Mouse (Mus musculus) ES-CJ7 (cell line): ENCODE results near the gene Cdkal1.

ENCODE experiments used
- DNase-seq: peaks from one replicate; pipeline ENCODE4 v3.0.0; 2011; ENCODE audit warnings: low read depth, low spot score

The Cdkal1 gene

GRCm38 (mm10) chr13:29414470-29414869 is 441.0 kb downstream of the Cdkal1 start:
- no peak for DNase-seq

- DNase-seq, result no peak
These were observed 444.3 kb downstream of the Cdkal1 start for GRCm38 (mm10) chr13:29411176-29411575.

- DNase-seq, result no peak
These were observed 447.9 kb downstream of the Cdkal1 start for GRCm38 (mm10) chr13:29407619-29408018.

GRCm38 (mm10) chr13:29405316-29405715 is 450.2 kb downstream of the Cdkal1 start:
- DNase-seq, result no peak

- no peak for DNase-seq
These were observed 452.3 kb downstream of the Cdkal1 start for GRCm38 (mm10) chr13:29403217-29403616.

GRCm38 (mm10) chr13:29402526-29403040 is 452.9 kb downstream of the Cdkal1 start:
- no peak for DNase-seq

GRCm38 (mm10) chr13:29399908-29400307 is 455.6 kb downstream of the Cdkal1 start:
- no peak for DNase-seq

GRCm38 (mm10) chr13:29398456-29398855 is 457.0 kb downstream of the Cdkal1 start:
- no peak for DNase-seq

- no peak for DNase-seq
These were observed 459.8 kb downstream of the Cdkal1 start for GRCm38 (mm10) chr13:29395694-29396093.

- DNase-seq, result no peak
These were observed 465.4 kb downstream of the Cdkal1 start for GRCm38 (mm10) chr13:29390025-29390424.

- no peak for DNase-seq
These were observed 466.6 kb downstream of the Cdkal1 start for GRCm38 (mm10) chr13:29388918-29389317.

- DNase-seq, result no peak
These were observed 477.9 kb downstream of the Cdkal1 start for GRCm38 (mm10) chr13:29377572-29377971.

- no peak for DNase-seq
These were observed 483.6 kb downstream of the Cdkal1 start for GRCm38 (mm10) chr13:29371916-29372315.

- no peak for DNase-seq
These were observed 484.1 kb downstream of the Cdkal1 start for GRCm38 (mm10) chr13:29371466-29371771.

- DNase-seq, result peak; percentile 83
These were observed 484.6 kb downstream of the Cdkal1 start for GRCm38 (mm10) chr13:29370731-29371465.

GRCm38 (mm10) chr13:29368806-29369205 is 486.7 kb downstream of the Cdkal1 start:
- DNase-seq, result peak; percentile 39

GRCm38 (mm10) chr13:29364901-29365625 is 490.4 kb downstream of the Cdkal1 start:
- DNase-seq, result no peak

- no peak for DNase-seq
These were observed 491.5 kb downstream of the Cdkal1 start for GRCm38 (mm10) chr13:29364009-29364408.

- no peak for DNase-seq
These were observed 493.6 kb downstream of the Cdkal1 start for GRCm38 (mm10) chr13:29361842-29362241.

- no peak for DNase-seq
These were observed 494.6 kb downstream of the Cdkal1 start for GRCm38 (mm10) chr13:29360899-29361298.

GRCm38 (mm10) chr13:29359341-29359740 is 496.1 kb downstream of the Cdkal1 start:
- DNase-seq, result no peak

- no peak for DNase-seq
These were observed 498.0 kb downstream of the Cdkal1 start for GRCm38 (mm10) chr13:29357483-29357882.

GRCm38 (mm10) chr13:29356158-29356485 is 499.4 kb downstream of the Cdkal1 start:
- no peak for DNase-seq
